ENCODE assay signal across 7 mouse cellular contexts in genomic region chr3:87089694-87090565, GRCm38 (mm10).
A peak's percentile ranks its signal among the peaks of the same experiment; 100 is the strongest.
DNase-seq lines count a peak whose midpoint lies in the region; ATAC-seq lines count a peak whose summit lies in the region.

No protein-coding gene starts in this region.

- H3K9ac ChIP-seq in hindbrain, embryonic 15.5 days, result no peak overlapping the region

- no peak overlapping the region for H3K27ac ChIP-seq in hindbrain, embryonic 15.5 days (replicated peaks)

- H3K4me1 ChIP-seq in hindbrain, embryonic 15.5 days (replicated peaks), result 0 out of 2 replicates have a peak, but pooled peaks cover 11% of the 10 kb centered on the region

- H3K36me3 ChIP-seq in hindbrain, embryonic 15.5 days, result peaks cover 1% of the 10 kb centered on the region; the same call in 1 of the 2 replicates

- no peak overlapping the region for H3K4me3 ChIP-seq in hindbrain, embryonic 15.5 days

- ATAC-seq in frontal cortex, adult (ENCODE audit: low TSS enrichment), result peak; percentile 94
- peak; percentile 91 for ATAC-seq in hindbrain, embryonic 15.5 days (ENCODE audit: low FRiP score, low read depth)

- H3K9me3 ChIP-seq in hindbrain, embryonic 15.5 days, result no peaks in the 10 kb centered on the region

- H3K27me3 ChIP-seq in hindbrain, embryonic 15.5 days, result no peaks in the 10 kb centered on the region

- H3K4me2 ChIP-seq in hindbrain, embryonic 15.5 days, result no peak overlapping the region

- peak; percentile 29 for DNase-seq in T-cell, adult 2 months (ENCODE audit: low spot score)
- DNase-seq in cerebellum, adult 8-10 months, result peak; percentile 52
- peak; percentile 34 for DNase-seq in left cerebral cortex, adult 11 months (ENCODE audit: low spot score)
- DNase-seq in lung, postnatal 36 days, result peak; percentile 78
- DNase-seq in right cerebral cortex, postnatal 10 days (ENCODE audit: low spot score in 2 of 2), result peak; percentile 84 to 85

- 79% methylated on average over 13 of the region's 13 CpGs for WGBS in hindbrain, embryonic 15.5 days

Comparison
In these comparisons a context has a peak if more than half of its experiments do, and no peak if none do; other contexts are left out.
1. DNase-seq: peak in every context shown above with its lines; median percentile 84 in right cerebral cortex, postnatal 10 days; 78 in lung, postnatal 36 days; 52 in cerebellum, adult 8-10 months; 34 in left cerebral cortex, adult 11 months; 29 in T-cell, adult 2 months.